Mouse (Mus musculus): ENCODE results near the gene Serpina6. TPM values are rescaled to one million over a fixed set of nuclear protein-coding genes. Genes with fewer than 3 reads are reported as not detected.
A peak's percentile ranks its signal among the peaks of the same experiment; 100 is the strongest.

Serpina6 gene
- polyA plus RNA-seq, 1 experiment from 2014 or later: not detected

GRCm38 (mm10) chr12:103643336-103643735 is 13.7 kb downstream of the Serpina6 start:
- Histone ChIP-seq H3K9ac (no peak overlapping the region), H3K4me1 (replicated peaks; ENCODE audit: control insufficient read depth, insufficient read depth, low read length) (no peaks in the 10 kb centered on the region), H3K27ac (no peak overlapping the region), H3K36me3 (replicated peaks; ENCODE audit: control insufficient read depth, insufficient read depth) (no peaks in the 10 kb centered on the region), H3K4me3 (replicated peaks; ENCODE audit: low read length) (no peak overlapping the region), H3K27me3 (ENCODE audit: control insufficient read depth, insufficient read depth, low read length) (no peaks in the 10 kb centered on the region), H3K9me3 (ENCODE audit: control insufficient read depth, low read length) (no peaks in the 10 kb centered on the region), H3K4me2 (replicated peaks) (no peak overlapping the region)
- peak; percentile 60; the same call in 1 of the 2 replicates for ATAC-seq (ENCODE audit: low FRiP score)
- WGBS: 1% methylated on average over 2 of the region's 2 CpGs
- peak; percentile 96 for DNase-seq (ENCODE audit: low spot score)

GRCm38 (mm10) chr12:103635846-103636245 is 21.2 kb downstream of the Serpina6 start:
- no peak for ATAC-seq (ENCODE audit: low FRiP score)
- 94% methylated on average over 2 of the region's 2 CpGs for WGBS
- no peak overlapping the region for H3K4me2 ChIP-seq (replicated peaks)
- no peaks in the 10 kb centered on the region for H3K36me3 ChIP-seq (replicated peaks; ENCODE audit: control insufficient read depth, insufficient read depth)
- no peak overlapping the region for H3K4me3 ChIP-seq (replicated peaks; ENCODE audit: low read length)
- H3K27ac ChIP-seq: no peak overlapping the region
- no peaks in the 10 kb centered on the region for H3K9me3 ChIP-seq (ENCODE audit: control insufficient read depth, low read length)
- DNase-seq (ENCODE audit: low spot score): no peak
- no peaks in the 10 kb centered on the region for H3K27me3 ChIP-seq (ENCODE audit: control insufficient read depth, insufficient read depth, low read length)
- H3K9ac ChIP-seq: no peak overlapping the region
- H3K4me1 ChIP-seq (replicated peaks; ENCODE audit: control insufficient read depth, insufficient read depth, low read length): no peaks in the 10 kb centered on the region

GRCm38 (mm10) chr12:103634430-103634829 is 22.6 kb downstream of the Serpina6 start:
- Histone ChIP-seq H3K27me3 (ENCODE audit: control insufficient read depth, insufficient read depth, low read length) (no peaks in the 10 kb centered on the region), H3K4me2 (replicated peaks) (no peak overlapping the region), H3K9ac (no peak overlapping the region), H3K4me3 (replicated peaks; ENCODE audit: low read length) (no peak overlapping the region), H3K4me1 (replicated peaks; ENCODE audit: control insufficient read depth, insufficient read depth, low read length) (no peaks in the 10 kb centered on the region), H3K27ac (no peak overlapping the region), H3K36me3 (replicated peaks; ENCODE audit: control insufficient read depth, insufficient read depth) (no peaks in the 10 kb centered on the region), H3K9me3 (ENCODE audit: control insufficient read depth, low read length) (no peaks in the 10 kb centered on the region)
- WGBS: 77% methylated on average over 2 of the region's 2 CpGs
- DNase-seq (ENCODE audit: low spot score) (no peak), ATAC-seq (ENCODE audit: low FRiP score) (no peak)

- 75% methylated on average over 3 of the region's 3 CpGs for WGBS
- no peak for ATAC-seq (ENCODE audit: low FRiP score)
- no peak for DNase-seq (ENCODE audit: low spot score)
Measured at GRCm38 (mm10) chr12:103631203-103631612, 25.8 kb downstream of the Serpina6 start, which contains the start of gene Serpina10. TSS of gene Serpina10 (minus strand) at chr12:103631444.

GRCm38 (mm10) chr12:103616860-103617261 is 40.2 kb downstream of the Serpina6 start:
- H3K4me3 ChIP-seq (replicated peaks; ENCODE audit: low read length): no peak overlapping the region
- no peaks in the 10 kb centered on the region for H3K4me1 ChIP-seq (replicated peaks; ENCODE audit: control insufficient read depth, insufficient read depth, low read length)
- no peak overlapping the region for H3K27ac ChIP-seq
- no peaks in the 10 kb centered on the region for H3K9me3 ChIP-seq (ENCODE audit: control insufficient read depth, low read length)
- no peak for ATAC-seq (ENCODE audit: low FRiP score)
- H3K27me3 ChIP-seq (ENCODE audit: control insufficient read depth, insufficient read depth, low read length): no peaks in the 10 kb centered on the region
- no peak for DNase-seq (ENCODE audit: low spot score)
- 93% methylated on average over 10 of the region's 10 CpGs for WGBS
- no peak overlapping the region for H3K4me2 ChIP-seq (replicated peaks)
- no peaks in the 10 kb centered on the region for H3K36me3 ChIP-seq (replicated peaks; ENCODE audit: control insufficient read depth, insufficient read depth)
- no peak overlapping the region for H3K9ac ChIP-seq

More at GRCm38 (mm10) chr12:103631203-103631612, 25.8 kb downstream of the Serpina6 start, which contains the start of gene Serpina10:
- H3K4me1 ChIP-seq (replicated peaks; ENCODE audit: control insufficient read depth, insufficient read depth, low read length): no peaks in the 10 kb centered on the region
- no peak within 1 kb of the TSS for H3K4me3 ChIP-seq (replicated peaks; ENCODE audit: low read length)
- no peaks in the 10 kb centered on the region for H3K36me3 ChIP-seq (replicated peaks; ENCODE audit: control insufficient read depth, insufficient read depth)
- no peak within 1 kb of the TSS for H3K27ac ChIP-seq
- no peak within 1 kb of the TSS for H3K4me2 ChIP-seq (replicated peaks)
- H3K9me3 ChIP-seq (ENCODE audit: control insufficient read depth, low read length): no peaks in the 10 kb centered on the region
- H3K9ac ChIP-seq: no peak within 1 kb of the TSS
- no peaks in the 10 kb centered on the region for H3K27me3 ChIP-seq (ENCODE audit: control insufficient read depth, insufficient read depth, low read length)

DNA sequence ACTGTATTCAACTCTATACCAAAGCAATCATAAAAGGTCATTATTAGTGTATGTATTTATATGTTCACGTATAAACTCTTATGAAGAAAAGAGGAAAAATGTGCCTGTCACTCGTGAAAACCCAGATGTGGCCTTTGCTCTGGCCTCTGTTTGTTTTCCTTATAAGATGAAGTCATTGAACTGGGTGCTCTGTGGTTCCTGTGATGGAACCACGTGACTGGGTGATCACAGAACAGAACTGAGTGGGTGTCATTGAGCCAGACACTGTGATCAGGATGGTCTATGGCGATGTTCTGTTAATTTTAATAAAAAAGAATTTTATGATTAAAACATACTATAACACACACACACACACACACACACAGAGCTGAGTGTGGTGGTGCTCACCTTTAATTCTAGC is 41.3 kb downstream of the Serpina6 start:
- Histone ChIP-seq H3K4me2 (replicated peaks) (no peak overlapping the region), H3K9ac (no peak overlapping the region), H3K4me3 (replicated peaks; ENCODE audit: low read length) (no peak overlapping the region), H3K36me3 (replicated peaks; ENCODE audit: control insufficient read depth, insufficient read depth) (no peaks in the 10 kb centered on the region), H3K27ac (no peak overlapping the region), H3K27me3 (ENCODE audit: control insufficient read depth, insufficient read depth, low read length) (no peaks in the 10 kb centered on the region), H3K9me3 (ENCODE audit: control insufficient read depth, low read length) (no peaks in the 10 kb centered on the region), H3K4me1 (replicated peaks; ENCODE audit: control insufficient read depth, insufficient read depth, low read length) (no peaks in the 10 kb centered on the region)
- ATAC-seq (ENCODE audit: low FRiP score) (no peak), DNase-seq (ENCODE audit: low spot score) (no peak)
- WGBS: 90% methylated on average over 4 of the region's 4 CpGs

GRCm38 (mm10) chr12:103615141-103615540 is 41.9 kb downstream of the Serpina6 start:
- no peak for ATAC-seq (ENCODE audit: low FRiP score)
- WGBS: 93% methylated on average over 1 of the region's 1 CpGs

GRCm38 (mm10) chr12:103601839-103602238 is 55.2 kb downstream of the Serpina6 start:
- no peak overlapping the region for H3K9ac ChIP-seq
- DNase-seq (ENCODE audit: low spot score) (no peak), ATAC-seq (ENCODE audit: low FRiP score) (no peak)
- H3K27ac ChIP-seq: no peak overlapping the region
- H3K27me3 ChIP-seq (ENCODE audit: control insufficient read depth, insufficient read depth, low read length): no peaks in the 10 kb centered on the region
- no peak overlapping the region for H3K4me2 ChIP-seq (replicated peaks)
- no peaks in the 10 kb centered on the region for H3K9me3 ChIP-seq (ENCODE audit: control insufficient read depth, low read length)
- no peaks in the 10 kb centered on the region for H3K36me3 ChIP-seq (replicated peaks; ENCODE audit: control insufficient read depth, insufficient read depth)
- H3K4me1 ChIP-seq (replicated peaks; ENCODE audit: control insufficient read depth, insufficient read depth, low read length): no peaks in the 10 kb centered on the region
- WGBS: 85% methylated on average over 3 of the region's 3 CpGs
- H3K4me3 ChIP-seq (replicated peaks; ENCODE audit: low read length): no peak overlapping the region

More at GRCm38 (mm10) chr12:103615141-103615540, 41.9 kb downstream of the Serpina6 start:
- Histone ChIP-seq H3K27ac (no peak overlapping the region), H3K36me3 (replicated peaks; ENCODE audit: control insufficient read depth, insufficient read depth) (no peaks in the 10 kb centered on the region), H3K9ac (no peak overlapping the region), H3K27me3 (ENCODE audit: control insufficient read depth, insufficient read depth, low read length) (no peaks in the 10 kb centered on the region), H3K4me3 (replicated peaks; ENCODE audit: low read length) (no peak overlapping the region), H3K9me3 (ENCODE audit: control insufficient read depth, low read length) (no peaks in the 10 kb centered on the region), H3K4me1 (replicated peaks; ENCODE audit: control insufficient read depth, insufficient read depth, low read length) (no peaks in the 10 kb centered on the region), H3K4me2 (replicated peaks) (no peak overlapping the region)
- DNase-seq (ENCODE audit: low spot score): no peak

DNA sequence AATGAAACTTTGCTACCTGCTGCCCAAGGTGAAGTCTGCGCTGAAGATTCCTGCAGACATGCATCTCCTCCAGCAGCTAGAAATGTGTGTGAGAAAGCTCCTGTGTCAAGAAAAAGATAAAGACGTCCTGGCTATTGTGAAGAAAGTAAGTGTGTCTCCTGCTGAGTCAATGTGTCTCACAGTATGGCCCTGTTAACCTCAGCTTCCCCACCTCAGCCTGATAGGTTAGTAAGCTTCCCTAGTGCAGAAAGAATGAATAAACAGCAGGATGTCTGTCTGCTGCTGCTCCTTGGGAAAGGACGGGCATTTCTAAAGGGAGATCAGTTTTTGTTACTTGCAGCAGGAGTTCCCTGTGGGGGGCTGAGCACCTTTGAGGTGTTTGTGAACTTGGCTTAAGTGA is 56.6 kb downstream of the Serpina6 start:
- Histone ChIP-seq H3K27ac (no peak overlapping the region), H3K4me3 (replicated peaks; ENCODE audit: low read length) (no peak overlapping the region), H3K27me3 (ENCODE audit: control insufficient read depth, insufficient read depth, low read length) (no peaks in the 10 kb centered on the region), H3K9ac (no peak overlapping the region), H3K4me1 (replicated peaks; ENCODE audit: control insufficient read depth, insufficient read depth, low read length) (no peaks in the 10 kb centered on the region), H3K4me2 (replicated peaks) (no peak overlapping the region), H3K9me3 (ENCODE audit: control insufficient read depth, low read length) (no peaks in the 10 kb centered on the region), H3K36me3 (replicated peaks; ENCODE audit: control insufficient read depth, insufficient read depth) (no peaks in the 10 kb centered on the region)
- ATAC-seq (ENCODE audit: low FRiP score) (no peak), DNase-seq (ENCODE audit: low spot score) (no peak)
- 19% methylated on average over 3 of the region's 3 CpGs for WGBS

DNA sequence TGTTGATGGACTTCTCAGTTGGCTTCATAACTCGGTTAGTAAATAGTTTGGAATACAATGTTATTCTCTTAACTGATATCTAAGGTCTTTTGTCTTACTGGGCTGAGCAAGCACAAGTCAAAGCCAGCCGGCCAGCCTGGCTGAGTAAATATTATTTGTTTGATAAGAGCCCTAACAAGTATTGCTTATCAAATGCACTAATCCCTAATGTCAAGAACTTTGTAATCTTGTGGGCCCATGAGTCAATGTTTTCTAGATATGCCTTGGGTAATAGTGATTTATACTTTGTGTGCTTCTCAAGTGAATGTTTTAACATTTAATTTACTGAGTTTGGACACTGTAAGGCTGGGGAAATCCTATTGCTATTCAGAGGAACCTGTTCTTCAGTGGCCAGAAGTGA is 58.6 kb downstream of the Serpina6 start:
- Histone ChIP-seq H3K4me3 (replicated peaks; ENCODE audit: low read length) (no peak overlapping the region), H3K9ac (no peak overlapping the region), H3K27me3 (ENCODE audit: control insufficient read depth, insufficient read depth, low read length) (no peaks in the 10 kb centered on the region), H3K9me3 (ENCODE audit: control insufficient read depth, low read length) (no peaks in the 10 kb centered on the region), H3K4me1 (replicated peaks; ENCODE audit: control insufficient read depth, insufficient read depth, low read length) (no peaks in the 10 kb centered on the region), H3K27ac (no peak overlapping the region), H3K4me2 (replicated peaks) (no peak overlapping the region), H3K36me3 (replicated peaks; ENCODE audit: control insufficient read depth, insufficient read depth) (no peaks in the 10 kb centered on the region)
- DNase-seq (ENCODE audit: low spot score) (no peak), ATAC-seq (ENCODE audit: low FRiP score) (no peak)
- 78% methylated on average over 2 of the region's 2 CpGs for WGBS

All from hindbrain, embryonic 14.5 days (tissue).